Mouse (Mus musculus): Measurements from ENCODE around the gene Dgcr2.

Dgcr2 gene

DNA sequence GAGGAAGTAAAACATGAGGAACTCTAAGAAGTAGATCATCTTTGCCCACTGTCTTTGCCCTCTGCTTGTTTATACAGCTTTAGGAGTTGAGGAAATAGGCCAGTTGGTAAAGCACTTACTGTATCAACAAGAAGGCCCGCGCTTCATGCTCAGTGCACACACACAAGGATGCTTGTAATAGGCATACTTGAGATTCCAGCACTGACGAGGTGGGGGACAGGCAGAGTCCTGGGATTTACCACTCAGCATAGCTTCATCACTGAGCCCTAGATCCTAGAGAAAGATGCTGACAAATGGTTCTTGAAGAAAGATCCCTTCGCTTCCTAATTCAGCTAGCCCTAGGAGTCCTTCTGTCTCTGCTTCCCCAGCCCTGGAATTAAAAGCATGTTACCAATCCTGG is 85.2 kb downstream of the Dgcr2 start:
- DNase-seq (ENCODE audit: extremely low spot score, low read depth, low spot score): no peak

DNA sequence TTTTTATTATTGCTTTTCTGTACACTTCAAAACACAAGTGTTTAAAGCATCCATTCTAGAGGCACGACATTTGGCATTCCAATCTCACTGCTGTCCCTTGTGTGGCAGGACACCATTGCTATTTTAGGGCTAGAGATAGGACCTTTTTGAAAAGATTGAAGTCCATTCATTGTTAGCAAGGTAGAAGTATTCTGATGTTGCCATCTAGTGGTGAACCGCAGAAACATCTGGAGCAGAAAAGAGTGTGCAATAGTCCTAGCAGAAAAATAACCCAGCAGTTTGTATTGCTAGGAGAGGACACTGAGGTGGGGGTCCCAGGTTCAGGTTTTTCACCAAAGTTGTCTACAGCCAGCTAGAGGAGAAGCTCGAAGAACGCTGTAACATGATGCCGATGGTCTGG is 86.2 kb downstream of the Dgcr2 start:
- DNase-seq (ENCODE audit: extremely low spot score, low read depth, low spot score): no peak

DNA sequence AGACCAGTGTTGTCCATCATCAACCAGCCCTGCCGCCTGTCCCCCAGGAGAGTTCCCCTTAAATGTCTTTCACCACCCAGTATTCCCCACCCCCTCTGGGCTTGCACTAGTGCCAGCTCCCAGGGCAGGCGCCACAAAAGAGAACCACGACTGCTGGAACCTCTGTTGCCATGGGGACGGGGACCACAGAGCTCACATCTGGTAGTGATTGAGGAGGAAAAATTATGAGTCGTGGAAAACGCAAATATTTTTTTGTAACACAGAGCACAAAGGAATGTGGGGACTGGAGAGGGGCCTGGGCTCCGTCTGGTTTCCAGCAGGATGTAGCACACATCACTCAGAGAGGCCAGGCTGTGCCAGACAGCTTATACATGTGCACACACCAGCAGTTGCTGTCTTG is 88.7 kb downstream of the Dgcr2 start:
- peak; percentile 89 for DNase-seq (ENCODE audit: extremely low spot score, low read depth, low spot score)

DNA sequence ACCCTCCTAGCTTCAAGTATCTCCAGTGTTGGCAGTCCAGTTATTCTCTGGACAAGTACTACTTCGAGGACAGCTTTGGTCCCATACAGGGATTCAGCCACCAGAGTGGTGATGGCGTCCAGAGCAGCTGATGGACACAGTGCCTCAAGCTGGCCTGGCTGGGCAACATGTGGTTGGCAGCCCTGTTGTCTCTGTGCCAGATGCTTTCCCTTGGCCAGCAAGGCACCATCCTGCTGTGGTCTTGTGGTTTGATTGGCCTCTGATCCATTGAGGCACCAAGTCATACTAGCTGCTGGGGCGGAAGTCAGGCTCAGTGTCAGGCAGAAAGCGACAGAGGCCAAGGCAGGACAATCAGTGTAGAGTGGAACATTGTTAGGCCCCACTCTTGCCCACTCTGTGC is 89.2 kb downstream of the Dgcr2 start:
- DNase-seq (ENCODE audit: extremely low spot score, low read depth, low spot score): no peak

DNA sequence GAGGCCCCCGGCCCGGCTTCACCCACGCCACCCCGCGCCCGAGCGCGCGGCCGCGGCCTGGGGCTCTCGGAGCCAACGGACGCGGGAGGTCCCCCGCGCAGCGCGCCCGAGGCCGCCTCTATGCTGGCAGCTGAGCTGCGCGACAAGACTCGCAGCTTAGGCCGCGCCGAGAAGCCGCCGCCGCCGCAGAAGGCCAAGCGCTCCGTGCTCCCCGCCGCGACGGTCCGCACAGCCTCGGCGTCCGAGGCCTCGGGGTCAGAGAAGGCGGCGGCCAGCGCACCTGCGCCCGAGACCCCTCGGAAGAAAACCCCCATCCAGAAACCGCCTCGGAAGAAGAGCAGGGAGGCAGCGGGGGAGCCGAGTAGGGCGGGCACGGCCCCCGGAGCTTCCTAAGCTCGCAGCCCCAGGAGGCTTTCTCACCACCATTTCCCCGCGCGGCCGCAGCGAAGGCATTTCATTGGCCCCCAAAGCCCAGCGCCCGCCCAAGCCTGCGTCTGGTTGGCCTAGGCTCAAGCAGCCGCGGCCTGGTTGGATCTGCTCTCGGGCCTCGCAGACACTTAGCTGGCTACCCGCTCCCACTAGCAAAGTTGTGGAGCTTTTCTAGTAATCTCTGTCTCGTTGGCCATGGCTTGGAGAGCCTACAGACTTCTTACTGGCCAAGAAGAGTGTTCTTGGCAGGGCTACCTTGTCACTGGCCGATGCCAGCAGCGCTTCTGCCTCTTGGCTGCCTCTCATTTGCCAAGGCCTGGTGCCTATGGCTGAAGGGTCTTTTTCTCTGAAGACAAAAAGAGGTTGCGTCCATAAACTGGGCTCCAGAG is 91.0 kb downstream of the Dgcr2 start:
- no peak for DNase-seq (ENCODE audit: extremely low spot score, low read depth, low spot score)

DNA sequence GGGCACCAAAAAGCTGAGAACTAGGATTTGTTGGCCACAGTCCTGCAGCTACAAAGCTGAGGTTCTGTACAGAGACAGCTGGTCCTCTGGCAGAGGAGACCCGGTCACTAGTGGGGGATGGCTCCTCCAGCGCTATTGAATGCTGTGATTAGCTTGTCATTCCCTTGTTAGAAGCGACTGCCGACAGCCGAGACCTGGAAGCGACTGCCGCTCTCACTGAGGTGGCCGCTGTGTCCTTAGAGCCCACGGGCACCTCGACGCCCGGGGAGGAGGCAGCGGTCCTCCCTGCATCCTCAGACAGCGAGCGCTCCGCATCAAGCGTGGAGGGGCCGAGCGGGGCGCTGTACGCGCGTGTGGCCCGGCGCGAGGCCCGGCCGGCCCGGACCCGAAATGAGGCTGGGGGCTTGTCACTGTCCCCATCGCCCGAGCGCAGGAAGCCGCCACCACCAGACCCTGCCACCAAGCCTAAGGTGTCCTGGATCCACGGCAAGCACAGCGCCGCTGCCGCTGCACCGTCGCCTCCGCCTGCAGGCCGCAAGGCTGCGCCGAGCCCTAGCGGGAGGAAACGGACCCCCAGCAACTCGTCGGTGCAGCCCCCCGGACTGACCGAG is 91.7 kb downstream of the Dgcr2 start:
- no peak for DNase-seq (ENCODE audit: extremely low spot score, low read depth, low spot score)

DNA sequence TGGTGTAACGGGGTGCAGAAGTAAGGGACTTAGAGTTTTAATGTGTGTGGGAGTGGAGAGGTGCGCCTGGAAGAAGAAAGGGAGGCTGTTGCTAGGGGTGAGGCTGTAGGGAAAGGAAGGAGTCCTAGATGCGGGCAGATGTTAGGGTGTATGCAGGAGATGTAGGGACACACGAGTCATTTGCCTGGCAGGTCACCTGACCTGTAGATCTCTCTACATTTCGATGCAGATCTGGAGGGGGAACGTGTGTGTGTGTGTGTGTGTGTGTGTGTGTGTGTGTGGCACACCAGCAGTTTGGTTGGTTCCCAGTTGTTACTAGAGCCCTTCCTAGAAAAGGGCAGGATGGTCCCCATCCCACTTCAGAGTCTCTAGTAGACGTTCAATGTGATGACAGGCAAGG is 93.4 kb downstream of the Dgcr2 start:
- no peak for DNase-seq (ENCODE audit: extremely low spot score, low read depth, low spot score)

DNA sequence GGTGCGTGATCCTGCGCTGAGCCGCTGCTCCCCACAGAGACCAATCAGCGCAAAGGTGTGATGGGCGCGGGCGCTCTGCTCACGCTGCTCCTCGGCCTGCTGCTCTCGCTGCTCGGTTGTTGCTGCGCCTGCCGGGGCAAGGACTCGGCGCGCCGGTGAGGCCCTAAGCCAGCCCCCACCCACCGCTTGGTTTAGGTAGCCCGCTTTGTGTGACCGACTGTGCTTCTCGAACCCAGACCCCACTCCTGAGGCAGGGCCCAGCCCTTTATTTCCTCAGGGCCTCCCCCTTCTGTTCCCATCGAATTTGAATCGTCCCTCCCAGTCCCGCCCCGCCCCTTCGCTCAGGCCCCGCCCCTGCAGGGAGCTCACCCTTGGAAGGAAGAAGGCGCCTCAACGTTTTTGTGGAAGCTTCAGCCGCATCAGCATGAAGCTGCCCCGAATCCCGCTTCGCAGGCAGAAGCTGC is 93.9 kb downstream of the Dgcr2 start:
- DNase-seq (ENCODE audit: extremely low spot score, low read depth, low spot score): no peak

DNA sequence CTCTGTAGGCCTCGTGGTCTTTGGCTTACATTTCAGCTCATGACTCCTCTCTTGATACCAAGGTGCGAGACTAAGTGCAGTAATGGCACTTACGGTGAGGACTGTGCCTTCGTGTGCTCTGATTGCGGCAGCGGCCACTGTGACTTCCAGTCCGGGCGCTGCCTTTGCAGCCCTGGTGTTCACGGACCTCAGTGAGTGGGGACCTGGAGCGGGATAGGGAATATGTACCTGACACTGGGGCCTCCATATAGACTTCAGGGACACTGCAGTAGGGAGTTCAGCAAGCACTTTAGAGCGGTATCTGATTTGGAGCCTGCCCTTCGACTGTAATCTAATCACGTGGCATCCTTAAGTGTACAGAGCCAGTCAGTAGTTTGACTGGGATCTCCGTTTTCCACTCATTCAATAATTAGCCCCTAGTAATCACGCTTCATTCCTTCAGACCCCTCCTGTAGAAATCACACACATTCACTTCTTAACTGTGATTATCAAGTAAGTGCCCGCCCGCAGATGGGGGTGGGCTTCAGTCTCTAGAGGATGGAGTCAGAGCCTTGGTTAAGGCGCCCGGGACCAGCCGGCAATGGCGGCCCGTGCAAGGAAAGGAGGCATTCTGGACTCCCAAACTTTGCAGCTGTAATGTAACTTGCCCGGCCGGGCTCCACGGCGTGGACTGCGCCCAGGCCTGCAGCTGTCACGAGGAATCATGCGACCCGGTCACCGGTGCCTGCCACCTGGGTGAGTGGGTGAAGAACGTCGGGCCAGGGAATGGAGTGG is 94.5 kb downstream of the Dgcr2 start:
- no peak for DNase-seq (ENCODE audit: extremely low spot score, low read depth, low spot score)

DNA sequence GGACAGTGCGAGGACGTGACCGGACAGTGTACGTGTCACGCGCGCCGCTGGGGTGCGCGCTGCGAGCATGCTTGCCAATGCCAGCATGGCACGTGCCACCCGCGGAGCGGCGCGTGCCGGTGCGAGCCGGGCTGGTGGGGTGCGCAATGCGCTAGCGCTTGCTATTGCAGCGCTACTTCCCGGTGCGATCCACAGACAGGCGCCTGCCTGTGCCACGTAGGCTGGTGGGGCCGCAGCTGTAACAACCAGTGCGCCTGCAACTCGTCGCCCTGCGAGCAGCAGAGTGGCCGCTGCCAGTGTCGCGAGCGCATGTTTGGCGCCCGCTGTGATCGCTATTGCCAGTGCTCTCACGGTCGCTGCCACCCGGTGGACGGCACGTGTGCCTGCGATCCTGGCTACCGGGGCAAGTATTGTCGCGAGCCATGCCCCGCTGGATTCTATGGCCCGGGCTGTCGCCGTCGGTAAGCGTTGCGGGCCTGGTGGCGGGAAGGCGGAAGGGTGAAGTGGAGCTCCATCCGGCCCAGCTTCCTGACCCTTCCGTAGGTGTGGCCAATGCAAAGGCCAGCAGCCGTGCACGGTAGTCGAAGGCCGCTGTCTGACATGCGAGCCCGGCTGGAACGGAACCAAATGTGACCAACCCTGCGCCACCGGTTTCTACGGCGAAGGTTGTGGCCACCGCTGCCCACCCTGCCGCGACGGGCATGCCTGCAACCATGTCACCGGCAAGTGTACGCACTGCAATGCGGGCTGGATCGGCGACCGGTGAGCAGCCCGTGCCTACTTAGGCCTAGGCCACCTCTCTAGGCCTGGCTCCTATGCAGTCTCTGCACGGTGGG is 95.3 kb downstream of the Dgcr2 start:
- no peak for DNase-seq (ENCODE audit: extremely low spot score, low read depth, low spot score)

DNA sequence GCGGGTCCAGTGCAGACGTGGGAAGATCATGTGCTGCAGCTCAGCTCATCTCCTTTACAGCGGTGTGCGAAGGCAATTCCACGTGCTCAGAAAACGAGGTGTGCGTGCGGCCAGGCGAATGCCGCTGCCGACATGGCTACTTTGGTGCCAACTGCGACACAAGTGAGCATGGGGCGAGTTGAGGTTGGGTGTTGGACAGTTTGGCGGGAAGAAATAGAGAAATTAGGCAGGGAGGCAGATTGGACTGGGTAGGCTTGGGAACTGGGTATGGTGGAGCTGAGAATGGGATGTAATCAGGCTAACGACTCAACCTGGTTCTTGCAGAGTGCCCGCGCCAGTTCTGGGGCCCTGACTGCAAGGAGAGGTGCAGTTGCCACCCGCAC is 95.9 kb downstream of the Dgcr2 start:
- no peak for DNase-seq (ENCODE audit: extremely low spot score, low read depth, low spot score)

DNA sequence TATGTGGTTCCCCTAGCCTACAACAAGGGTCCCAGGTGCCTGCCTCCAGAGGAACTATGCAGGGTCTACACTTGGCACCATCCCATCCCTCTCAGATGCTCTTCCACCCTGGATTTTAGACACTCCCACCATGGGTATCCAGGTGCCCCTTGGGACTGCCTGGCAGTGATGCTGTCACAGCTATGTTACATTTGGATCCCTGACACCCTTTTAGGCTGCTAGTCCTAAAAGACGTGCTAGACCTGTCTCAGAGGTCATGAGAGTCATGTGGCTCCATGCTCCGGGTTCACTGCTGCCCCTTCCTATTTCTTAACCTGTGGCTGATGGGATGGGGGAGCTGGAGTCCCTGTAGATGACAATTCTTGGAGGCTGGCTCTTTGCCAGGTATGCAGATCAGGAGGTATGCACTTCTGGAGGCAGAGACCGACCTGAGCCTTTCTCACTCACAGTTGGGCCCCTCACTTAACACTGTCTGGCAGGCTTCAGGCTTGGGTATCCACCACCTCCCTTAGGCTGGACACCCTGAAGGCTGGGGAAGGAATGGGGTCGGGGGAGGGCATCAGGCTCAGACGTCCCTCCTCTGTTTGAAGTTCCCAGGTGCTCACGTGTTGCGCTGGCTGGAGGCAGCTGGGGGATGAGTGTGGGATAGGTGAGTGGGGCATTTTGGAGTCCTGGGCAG is 96.4 kb downstream of the Dgcr2 start:
- no peak for DNase-seq (ENCODE audit: extremely low spot score, low read depth, low spot score)

DNA sequence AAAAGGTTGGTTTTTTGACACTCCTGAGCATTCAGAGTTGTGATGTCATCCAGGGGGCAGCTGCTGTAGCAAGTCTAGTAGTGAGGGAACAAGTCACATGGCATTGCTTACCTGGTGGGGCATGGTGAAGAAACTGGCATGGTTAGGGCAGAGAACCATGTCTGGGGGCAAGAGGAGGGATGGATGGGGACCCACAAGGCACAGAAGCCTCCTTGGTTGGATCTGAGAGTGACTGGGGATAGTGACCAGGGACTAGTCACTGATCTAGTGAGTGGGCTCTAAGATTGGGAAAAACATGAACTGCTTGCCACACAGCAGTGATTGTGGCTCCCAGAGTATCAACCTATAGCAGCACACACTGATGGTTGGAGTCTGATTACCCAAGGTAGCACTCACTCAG is 98.8 kb downstream of the Dgcr2 start:
- no peak for DNase-seq (ENCODE audit: extremely low spot score, low read depth, low spot score)

DNA sequence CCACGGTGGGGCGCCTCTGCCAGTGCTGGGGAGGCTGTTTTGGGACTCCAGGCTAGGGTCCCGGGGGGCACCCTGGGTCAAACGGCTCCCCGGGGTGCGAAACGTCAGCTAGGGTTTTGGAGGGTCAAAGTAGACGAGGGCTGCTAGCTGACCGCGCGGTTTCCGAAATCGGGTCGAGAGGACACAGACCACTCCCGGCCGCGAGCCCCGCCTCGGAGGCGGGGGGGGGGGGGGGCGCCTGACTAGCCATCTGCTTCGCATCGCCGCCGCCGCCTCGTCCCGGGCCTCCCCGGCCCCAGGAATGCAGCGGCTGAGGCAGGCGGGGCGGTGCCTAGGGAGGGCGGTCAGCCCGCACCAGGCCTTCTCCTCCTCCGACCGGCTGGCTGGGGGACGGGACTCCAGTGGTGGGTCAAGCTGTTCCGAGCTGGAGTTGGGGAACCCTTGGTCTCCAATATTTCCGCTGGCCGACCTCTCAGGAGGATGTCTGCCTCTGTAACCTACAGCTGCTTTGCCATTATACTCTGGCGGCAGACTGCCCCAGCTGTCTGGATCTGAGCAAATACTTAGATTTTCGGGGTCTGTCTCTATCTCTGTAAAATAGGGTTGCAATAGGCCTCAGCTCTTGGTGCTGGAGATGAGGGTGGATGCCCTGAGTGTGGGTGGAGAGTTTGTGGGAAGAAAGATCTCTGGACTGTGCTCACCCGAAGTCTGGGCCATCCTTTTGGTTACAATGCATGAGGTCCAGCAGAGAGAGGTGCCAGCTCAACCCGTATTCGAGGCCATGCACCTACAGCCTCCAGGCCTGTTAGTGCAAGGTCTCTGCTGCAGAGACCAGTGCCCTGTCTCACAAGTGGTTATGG is 99.8 kb downstream of the Dgcr2 start:
- DNase-seq (ENCODE audit: extremely low spot score, low read depth, low spot score): no peak

DNA sequence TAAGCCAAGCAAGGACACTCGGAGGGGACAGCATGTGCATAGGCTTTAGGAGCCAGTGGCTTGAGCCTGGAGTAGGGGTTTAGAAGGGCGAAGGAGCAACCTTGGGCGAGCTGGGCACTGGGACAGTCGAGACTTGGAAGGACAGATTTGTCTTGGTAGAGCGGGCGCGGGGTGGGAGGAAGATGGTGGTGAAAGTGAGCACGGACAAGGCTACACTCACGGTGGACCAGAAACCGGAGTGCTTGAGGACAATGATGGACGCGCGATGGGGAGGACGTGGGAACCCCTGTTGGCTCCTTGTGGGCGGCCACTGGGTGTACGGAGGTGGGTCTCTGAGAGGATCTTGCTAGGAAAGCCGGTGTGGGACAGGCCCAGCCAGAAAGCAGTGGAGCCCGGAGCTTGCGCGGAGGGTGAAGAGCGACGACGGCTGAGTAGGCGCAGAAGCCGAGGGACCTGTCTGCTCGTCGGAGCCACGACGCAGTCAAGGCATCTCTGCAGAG is 100.5 kb downstream of the Dgcr2 start:
- DNase-seq (ENCODE audit: extremely low spot score, low read depth, low spot score): no peak

DNA sequence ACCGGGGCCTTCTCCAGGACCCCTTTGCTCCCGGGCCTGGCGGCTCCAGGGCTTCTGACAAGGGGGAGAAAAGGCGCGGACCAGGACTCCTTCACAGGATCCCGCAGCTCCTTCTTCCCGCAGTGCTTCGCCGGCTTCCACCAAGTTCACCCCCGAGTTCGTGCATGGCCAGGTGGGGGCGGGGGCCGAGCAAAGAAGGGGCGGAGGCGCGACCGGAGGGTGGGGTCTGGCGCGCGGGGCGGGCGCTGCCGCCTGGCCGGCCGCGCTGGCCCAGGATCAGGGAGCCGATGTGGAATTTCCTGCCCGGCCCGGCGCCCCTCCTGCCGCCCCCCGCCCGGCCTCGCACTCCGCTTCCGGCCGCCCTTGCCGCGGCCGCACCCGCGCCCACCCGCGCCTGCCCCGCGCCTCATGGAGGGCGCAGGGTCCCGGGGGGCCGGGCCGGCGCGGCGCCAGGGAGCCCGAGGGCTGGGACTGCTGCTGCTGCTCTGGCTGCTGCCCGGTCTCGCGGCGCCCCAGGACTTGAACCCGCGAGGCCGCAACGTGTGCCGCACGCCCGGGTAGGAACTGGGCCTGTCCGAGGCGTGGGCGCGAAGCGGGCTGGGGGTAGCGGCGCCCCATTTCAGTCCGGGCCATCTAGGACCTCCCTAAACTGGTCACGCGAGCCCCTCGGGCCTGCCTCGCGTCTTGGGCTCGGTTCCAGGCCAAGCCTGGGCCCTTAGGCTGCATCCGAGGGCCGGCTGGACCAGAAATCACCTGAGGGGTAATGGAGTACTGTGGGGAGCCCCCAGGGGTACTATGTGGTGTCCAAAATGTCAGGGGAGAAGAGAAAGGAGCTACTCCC is 101.2 kb downstream of the Dgcr2 start, which contains the start of gene Scarf2:
Gene Scarf2 (plus strand): TSS at position 312 of the 841 bp plus-strand sequence.
- no peak for DNase-seq (ENCODE audit: extremely low spot score, low read depth, low spot score)

DNA sequence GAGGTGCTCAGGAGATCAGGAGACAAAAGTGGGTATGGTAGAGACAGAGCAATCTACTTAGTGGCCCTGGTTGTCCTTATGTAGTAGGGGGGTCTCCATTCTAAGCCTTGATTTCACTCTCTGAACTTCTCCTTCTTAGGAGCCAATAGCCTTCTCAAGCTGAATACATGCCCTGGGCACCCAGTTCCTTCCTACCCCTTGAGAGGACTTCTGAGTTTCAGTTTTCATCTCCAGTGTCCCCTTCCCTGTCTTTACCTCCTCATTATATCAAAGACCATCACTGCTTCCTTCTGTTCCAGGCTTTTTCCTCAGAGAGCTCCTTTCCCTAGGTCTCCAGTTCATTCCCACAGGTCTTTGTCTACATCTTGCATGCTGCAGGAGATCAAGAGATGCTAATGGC is 101.8 kb downstream of the Dgcr2 start:
- no peak for DNase-seq (ENCODE audit: extremely low spot score, low read depth, low spot score)

DNA sequence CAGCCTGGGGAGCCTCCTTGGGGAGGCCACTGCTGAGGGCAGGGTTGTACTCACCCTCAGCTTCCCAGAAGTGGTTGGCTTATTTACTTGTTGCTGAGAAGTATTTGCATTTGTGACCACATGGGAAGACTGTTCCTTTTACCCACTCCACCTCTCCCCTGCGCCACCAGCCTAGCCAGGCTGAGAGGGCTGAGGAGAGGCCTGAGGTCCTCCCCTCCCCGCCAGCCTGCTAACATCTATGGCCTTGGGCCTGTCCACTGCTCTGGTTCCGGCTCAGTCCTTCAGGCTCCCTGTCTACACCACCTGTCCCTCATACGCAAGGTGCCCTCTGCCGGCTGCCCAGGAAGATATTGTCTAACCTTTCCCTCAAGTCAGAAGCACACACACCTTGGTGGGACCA is 102.7 kb downstream of the Dgcr2 start:
- DNase-seq (ENCODE audit: extremely low spot score, low read depth, low spot score): no peak

Data from hindlimb bud, embryonic 11.5 days (tissue).